Mouse (Mus musculus) frontal cortex, postnatal 25 days (tissue): ENCODE data around the gene Aup1.

Source experiments
- DNase-seq, 2 experiments: peaks; one replicate each; pipeline ENCODE4 v3.0.0; 2022; ENCODE audit warnings: low spot score in 2 of 2

The Aup1 gene

GRCm38 (mm10) chr6:83104158-83104557, 49.8 kb downstream of the Aup1 start:
- DNase-seq: no peak
